Mouse (Mus musculus) forebrain, embryonic 12.5 days (tissue): Measurements from ENCODE around the gene Itpr2. TPM values are rescaled to one million over a fixed set of nuclear protein-coding genes. Genes with fewer than 3 reads are reported as not detected.
A peak's percentile ranks its signal among the peaks of the same experiment; 100 is the strongest.

Experiments
- ATAC-seq: fragments of 200-750 bp; cut with Nextera tagmentation; 2 replicates; pipeline ENCODE4 v1.8.0; 2017; ENCODE audit warnings: moderate TSS enrichment; ENCODE audit not compliant: low FRiP score
- H3K27ac ChIP-seq: fragments of 300-500 bp; sonication (generic); 2 replicates; pipeline ENCODE4 v1.5.1; 2016; ENCODE audit warnings: mild to moderate bottlenecking
- H3K27me3 ChIP-seq: fragments of 300-500 bp; sonication (generic); 2 replicates; pipeline ENCODE4 v1.6.1; 2016; ENCODE audit warnings: mild to moderate bottlenecking
- H3K36me3 ChIP-seq: fragments of 300-500 bp; sonication (generic); replicated peaks from 2 replicates; pipeline ENCODE4 v1.6.1; 2016; ENCODE audit warnings: mild to moderate bottlenecking
- H3K4me1 ChIP-seq: fragments of 300-500 bp; sonication (generic); 2 replicates; pipeline ENCODE4 v1.6.1; 2016
- H3K4me2 ChIP-seq: fragments of 300-500 bp; sonication (generic); 2 replicates; pipeline ENCODE4 v1.6.1; 2016; ENCODE audit warnings: mild to moderate bottlenecking, moderate library complexity
- H3K4me3 ChIP-seq: fragments of 300-500 bp; sonication (generic); replicated peaks from 2 replicates; pipeline ENCODE4 v1.5.1; 2016; ENCODE audit warnings: mild to moderate bottlenecking
- H3K9ac ChIP-seq: fragments of 300-500 bp; sonication (generic); 2 replicates; pipeline ENCODE4 v1.6.1; 2016; ENCODE audit warnings: mild to moderate bottlenecking
- H3K9me3 ChIP-seq: fragments of 300-500 bp; sonication (generic); 2 replicates; pipeline ENCODE4 v1.6.1; 2016
- WGBS: fragments of 180-500 bp; shearing (Covaris S2); methylation state at CpG from one replicate; pipeline ENCODE4 v1.1.7; 2016; 5-methylcytosine and 5-hydroxymethylcytosine counted together
- polyA plus RNA-seq: library from polyadenylated mRNA; unstranded; fragments of >200 nt; fragmentation: Nextera tagmentation; extraction: Ambion mirVana; gene quantifications from 2 replicates; pipeline ENCODE4 v1.2.1, GENCODE M21; 2016

The Itpr2 gene
- polyA plus RNA-seq, 1 experiment from 2014 or later: 3.4 TPM

DNA sequence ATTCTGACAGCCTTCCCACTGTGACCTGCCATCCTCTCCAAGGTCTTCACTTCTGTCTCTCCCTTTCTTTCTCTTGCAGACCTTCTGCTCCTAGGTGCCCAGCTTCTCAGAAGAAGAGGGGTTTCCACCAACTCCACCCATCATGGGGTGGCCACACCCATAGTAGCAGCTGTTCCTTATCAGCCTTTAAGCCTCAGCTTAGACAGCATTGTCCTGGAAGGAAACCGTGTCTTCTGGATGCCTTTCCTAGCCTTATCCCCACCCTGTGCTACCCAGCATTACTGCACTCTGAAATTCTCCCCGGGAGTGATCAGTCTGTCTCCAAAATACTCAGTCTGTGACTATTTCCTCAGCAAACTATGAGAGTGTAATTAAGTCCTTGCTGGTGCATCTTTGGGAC, 245.6 kb downstream of the Itpr2 start:
- H3K9ac ChIP-seq: no peak overlapping the region
- H3K27me3 ChIP-seq: no peaks in the 10 kb centered on the region
- H3K27ac ChIP-seq: no peak overlapping the region
- no peak overlapping the region for H3K4me2 ChIP-seq
- H3K4me1 ChIP-seq: no peaks in the 10 kb centered on the region
- no peak for ATAC-seq
- WGBS: 70% methylated on average over 2 of the region's 2 CpGs
- 0 out of 2 replicates have a peak, but pooled peaks cover 4% of the 10 kb centered on the region for H3K9me3 ChIP-seq
- H3K4me3 ChIP-seq: no peak overlapping the region
- H3K36me3 ChIP-seq: no peaks in the 10 kb centered on the region

DNA sequence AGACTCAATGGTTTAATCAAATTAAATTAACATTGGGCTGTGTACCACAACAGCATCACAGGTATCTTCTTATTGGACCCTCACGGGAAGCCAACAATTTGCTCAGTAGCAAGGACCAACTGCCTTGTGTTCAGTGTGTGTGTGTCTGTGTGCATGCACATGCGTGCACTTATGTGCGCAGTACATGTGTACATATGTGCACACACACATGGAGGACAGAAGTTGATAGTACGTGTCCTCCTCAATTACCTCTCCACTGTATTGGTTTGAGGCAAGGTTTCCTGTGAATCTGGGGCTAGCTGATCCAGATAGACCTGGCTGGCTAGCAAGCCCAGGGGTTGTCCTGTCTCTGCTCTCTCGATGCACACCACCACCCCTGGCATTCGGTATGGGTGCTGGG, 246.4 kb downstream of the Itpr2 start:
- 97% methylated on average over 6 of the region's 6 CpGs for WGBS
- H3K27me3 ChIP-seq: no peaks in the 10 kb centered on the region
- no peak for ATAC-seq
- 0 out of 2 replicates have a peak, but pooled peaks cover 4% of the 10 kb centered on the region for H3K9me3 ChIP-seq
- H3K4me3 ChIP-seq: no peak overlapping the region
- no peak overlapping the region for H3K27ac ChIP-seq
- no peaks in the 10 kb centered on the region for H3K4me1 ChIP-seq
- no peaks in the 10 kb centered on the region for H3K36me3 ChIP-seq
- no peak overlapping the region for H3K4me2 ChIP-seq
- H3K9ac ChIP-seq: no peak overlapping the region

DNA sequence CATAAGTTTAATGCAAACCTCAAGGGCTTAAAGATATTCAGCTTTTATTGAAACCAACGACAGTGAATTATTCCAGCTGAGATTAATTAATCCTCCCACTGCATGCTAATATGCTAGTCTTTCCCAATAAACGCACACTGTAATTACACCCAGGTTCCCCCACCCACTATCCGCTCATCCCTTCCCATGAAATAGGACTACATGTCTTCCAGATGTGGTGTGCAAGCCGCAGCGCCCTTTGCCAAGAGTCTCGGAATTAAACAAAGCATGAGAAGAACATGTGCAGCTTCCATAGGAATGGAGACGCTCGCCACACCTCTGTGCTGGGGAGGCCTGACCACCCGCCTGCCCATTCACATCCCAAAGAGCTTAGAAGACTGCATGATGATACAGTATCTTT, 247.1 kb downstream of the Itpr2 start:
- Histone ChIP-seq H3K36me3 (no peaks in the 10 kb centered on the region), H3K27me3 (no peaks in the 10 kb centered on the region), H3K4me2 (no peak overlapping the region), H3K4me1 (no peaks in the 10 kb centered on the region), H3K9ac (no peak overlapping the region), H3K9me3 (0 out of 2 replicates have a peak, but pooled peaks cover 4% of the 10 kb centered on the region), H3K4me3 (no peak overlapping the region), H3K27ac (no peak overlapping the region)
- 77% methylated on average over 9 of the region's 9 CpGs for WGBS
- no peak for ATAC-seq

DNA sequence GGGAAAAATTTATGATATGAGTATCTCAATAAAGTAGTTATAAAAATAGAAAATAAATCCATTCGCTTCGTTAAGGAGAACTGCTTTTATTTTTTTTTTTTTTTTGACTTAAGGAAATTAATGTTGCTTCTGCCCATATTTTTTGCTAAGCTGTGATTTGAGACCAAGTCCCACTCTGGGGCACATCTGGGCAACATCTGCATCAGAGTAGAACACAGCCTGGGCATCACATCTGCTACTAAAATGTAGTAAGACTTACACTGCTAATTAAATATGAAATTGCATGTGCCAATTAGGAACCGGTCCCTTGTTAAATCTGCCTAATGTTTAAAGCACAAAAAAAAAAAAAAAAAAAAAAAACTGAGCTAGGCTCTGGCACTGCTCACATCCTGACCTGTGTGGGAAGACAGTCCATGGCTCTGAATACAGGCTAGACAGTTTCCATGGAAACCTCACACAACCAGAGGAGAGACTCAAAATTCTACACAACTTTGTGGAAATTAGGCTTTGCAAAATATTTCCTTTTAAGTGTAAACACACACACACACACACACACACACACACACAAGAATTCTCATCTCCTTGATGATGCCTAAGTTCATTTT, 247.7 kb downstream of the Itpr2 start:
- 86% methylated on average over 3 of the region's 3 CpGs for WGBS
- ATAC-seq: 0 out of 2 replicates have a peak, but pooled peaks have one; percentile 36
- no peaks in the 10 kb centered on the region for H3K27me3 ChIP-seq
- H3K4me2 ChIP-seq: no peak overlapping the region
- 0 out of 2 replicates have a peak, but pooled peaks cover 4% of the 10 kb centered on the region for H3K9me3 ChIP-seq
- H3K4me3 ChIP-seq: no peak overlapping the region
- no peak overlapping the region for H3K27ac ChIP-seq
- H3K4me1 ChIP-seq: no peaks in the 10 kb centered on the region
- no peaks in the 10 kb centered on the region for H3K36me3 ChIP-seq
- no peak overlapping the region for H3K9ac ChIP-seq

DNA sequence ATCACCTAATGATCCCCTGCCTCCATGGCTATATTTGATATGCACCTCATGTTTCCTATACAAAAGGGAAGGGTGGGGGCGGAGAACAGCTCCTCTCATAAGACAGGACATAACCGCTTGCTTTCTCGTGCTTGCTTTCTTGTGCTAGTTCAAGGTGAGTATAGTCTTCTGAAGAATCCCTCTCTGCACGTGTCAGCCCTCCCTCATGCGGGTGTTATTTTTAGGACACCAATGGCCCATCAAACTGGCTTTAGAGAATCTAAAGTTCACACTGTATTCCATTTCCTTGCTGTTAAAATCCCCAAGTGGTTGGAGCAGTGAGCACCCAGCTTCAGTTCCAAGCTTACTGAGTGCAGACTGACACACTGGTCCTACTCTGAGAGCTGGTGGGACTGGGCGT, 252.9 kb downstream of the Itpr2 start:
- Histone ChIP-seq H3K4me1 (no peaks in the 10 kb centered on the region), H3K36me3 (no peaks in the 10 kb centered on the region), H3K9ac (no peak overlapping the region), H3K27ac (no peak overlapping the region), H3K4me3 (no peak overlapping the region), H3K9me3 (no peaks in the 10 kb centered on the region), H3K27me3 (no peaks in the 10 kb centered on the region), H3K4me2 (no peak overlapping the region)
- no peak for ATAC-seq
- 85% methylated on average over 6 of the region's 6 CpGs for WGBS

- ATAC-seq: no peak
- H3K27me3 ChIP-seq: no peaks in the 10 kb centered on the region
- 81% methylated on average over 2 of the region's 2 CpGs for WGBS
- H3K9me3 ChIP-seq: no peaks in the 10 kb centered on the region
- H3K9ac ChIP-seq: no peak overlapping the region
- H3K4me1 ChIP-seq: no peaks in the 10 kb centered on the region
- no peak overlapping the region for H3K4me2 ChIP-seq
- H3K4me3 ChIP-seq: no peak overlapping the region
- no peaks in the 10 kb centered on the region for H3K36me3 ChIP-seq
- no peak overlapping the region for H3K27ac ChIP-seq
Measured at GRCm38 (mm10) chr6:146248341-146248740, 253.7 kb downstream of the Itpr2 start.

DNA sequence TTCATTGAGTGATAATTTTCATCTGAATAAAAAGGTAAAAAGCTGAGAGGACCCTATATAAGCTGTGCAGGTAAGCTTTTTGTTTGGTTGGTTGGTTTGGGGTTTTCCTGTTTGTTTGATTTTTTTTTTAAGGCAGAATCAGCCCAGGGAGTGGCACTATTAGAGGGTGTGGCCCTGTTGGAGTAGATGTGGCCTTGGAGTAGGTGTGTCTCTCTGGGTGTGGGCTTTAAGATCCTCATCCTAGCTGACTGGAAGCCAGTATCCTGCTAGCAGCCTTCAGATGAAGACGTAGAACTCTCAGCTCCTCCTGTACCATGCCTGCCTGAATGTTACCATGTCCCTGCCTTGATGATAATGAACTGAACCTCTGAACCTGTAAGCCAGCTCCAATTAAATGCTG, 254.1 kb downstream of the Itpr2 start:
- Histone ChIP-seq H3K9ac (no peak overlapping the region), H3K27ac (no peak overlapping the region), H3K4me3 (no peak overlapping the region), H3K36me3 (no peaks in the 10 kb centered on the region), H3K4me2 (no peak overlapping the region), H3K27me3 (no peaks in the 10 kb centered on the region), H3K4me1 (no peaks in the 10 kb centered on the region), H3K9me3 (no peaks in the 10 kb centered on the region)
- WGBS: 88% methylated on average over 1 of the region's 1 CpGs
- ATAC-seq: no peak

DNA sequence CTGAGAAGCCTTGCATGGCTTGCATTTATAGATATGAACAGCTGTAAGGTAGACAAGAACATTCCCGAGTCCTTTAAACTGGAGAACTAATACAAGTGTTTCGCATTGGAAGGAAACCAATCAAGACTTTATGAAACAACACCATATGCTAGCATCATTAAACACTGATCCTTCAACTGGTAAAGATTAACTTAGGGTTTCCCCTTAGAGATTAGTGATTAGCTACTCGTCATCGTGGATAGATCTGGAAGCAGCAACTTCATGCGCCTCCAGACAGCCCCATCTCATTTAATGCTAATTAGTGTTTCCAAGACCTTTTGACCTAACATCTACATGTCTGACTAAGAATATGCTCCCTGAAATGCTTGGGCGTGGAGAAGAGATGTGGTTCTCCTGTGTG, 255.7 kb downstream of the Itpr2 start:
- Histone ChIP-seq H3K4me1 (no peaks in the 10 kb centered on the region), H3K36me3 (no peaks in the 10 kb centered on the region), H3K9ac (no peak overlapping the region), H3K27ac (no peak overlapping the region), H3K4me2 (no peak overlapping the region), H3K9me3 (no peaks in the 10 kb centered on the region), H3K27me3 (no peaks in the 10 kb centered on the region), H3K4me3 (no peak overlapping the region)
- ATAC-seq: no peak
- WGBS: 91% methylated on average over 6 of the region's 6 CpGs

DNA sequence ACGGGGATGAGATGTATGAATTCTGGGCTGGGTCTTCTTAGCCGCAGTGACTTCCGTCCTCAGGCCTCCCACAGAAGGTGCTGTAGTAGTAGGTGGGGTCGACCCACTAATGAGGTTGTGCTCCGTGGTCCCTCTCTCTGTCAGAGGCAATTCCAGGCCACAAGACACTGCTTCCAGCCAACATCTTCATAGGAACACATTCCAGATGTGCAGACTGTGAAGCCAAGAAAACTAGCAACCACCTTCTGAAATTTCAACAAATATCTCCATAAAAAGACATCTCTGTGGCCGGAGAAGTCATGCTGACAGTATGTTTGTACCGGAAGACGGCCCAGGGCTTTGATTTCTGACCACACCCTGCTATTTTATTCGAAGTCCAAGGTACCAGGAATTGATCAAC, 256.1 kb downstream of the Itpr2 start:
- no peaks in the 10 kb centered on the region for H3K27me3 ChIP-seq
- H3K9me3 ChIP-seq: no peaks in the 10 kb centered on the region
- H3K4me3 ChIP-seq: no peak overlapping the region
- no peaks in the 10 kb centered on the region for H3K4me1 ChIP-seq
- no peak overlapping the region for H3K27ac ChIP-seq
- no peak for ATAC-seq
- no peak overlapping the region for H3K4me2 ChIP-seq
- no peaks in the 10 kb centered on the region for H3K36me3 ChIP-seq
- WGBS: 92% methylated on average over 9 of the region's 9 CpGs
- no peak overlapping the region for H3K9ac ChIP-seq

DNA sequence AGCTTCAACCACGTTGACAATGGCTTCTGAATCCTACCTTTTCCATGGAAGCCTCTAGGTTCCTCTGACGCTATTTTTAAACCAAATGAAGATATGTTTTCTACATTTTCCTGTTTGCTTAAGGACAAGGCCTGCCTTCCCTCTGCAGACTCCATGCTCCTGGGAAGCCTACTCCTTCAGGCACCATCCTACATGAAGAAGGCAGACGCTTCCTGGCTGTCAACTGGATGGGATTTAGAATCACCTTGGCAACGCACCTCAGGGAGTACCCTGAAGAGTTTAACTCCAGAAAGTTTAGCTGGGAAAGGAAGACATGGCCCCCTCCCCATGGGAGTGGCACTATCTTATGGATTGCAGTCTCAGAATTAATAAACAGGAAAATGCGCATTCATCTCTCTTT, 259.0 kb downstream of the Itpr2 start:
- Histone ChIP-seq H3K27me3 (no peaks in the 10 kb centered on the region), H3K36me3 (no peaks in the 10 kb centered on the region), H3K4me3 (no peak overlapping the region), H3K9ac (no peak overlapping the region), H3K4me2 (no peak overlapping the region), H3K4me1 (no peaks in the 10 kb centered on the region), H3K27ac (no peak overlapping the region), H3K9me3 (no peaks in the 10 kb centered on the region)
- ATAC-seq: no peak
- WGBS: 74% methylated on average over 5 of the region's 5 CpGs

DNA sequence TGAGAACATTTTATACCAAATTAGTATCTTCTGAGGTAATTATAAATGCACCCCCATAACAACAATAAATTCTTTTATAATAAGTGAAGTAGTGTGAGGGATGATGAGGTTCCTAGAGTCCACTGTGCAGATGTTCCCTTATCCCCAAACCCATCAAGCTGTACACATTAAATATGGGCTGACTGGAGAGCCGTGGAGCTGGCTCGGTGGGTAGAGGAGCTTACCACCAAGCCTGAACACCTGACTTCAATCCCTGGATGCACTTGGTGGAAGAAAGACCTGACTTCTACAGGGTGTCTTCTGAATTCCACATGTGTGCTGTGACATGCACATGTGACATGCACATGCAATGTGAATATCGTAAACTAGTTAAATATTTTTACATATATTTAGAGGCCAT, 260.7 kb downstream of the Itpr2 start:
- no peak for ATAC-seq

DNA sequence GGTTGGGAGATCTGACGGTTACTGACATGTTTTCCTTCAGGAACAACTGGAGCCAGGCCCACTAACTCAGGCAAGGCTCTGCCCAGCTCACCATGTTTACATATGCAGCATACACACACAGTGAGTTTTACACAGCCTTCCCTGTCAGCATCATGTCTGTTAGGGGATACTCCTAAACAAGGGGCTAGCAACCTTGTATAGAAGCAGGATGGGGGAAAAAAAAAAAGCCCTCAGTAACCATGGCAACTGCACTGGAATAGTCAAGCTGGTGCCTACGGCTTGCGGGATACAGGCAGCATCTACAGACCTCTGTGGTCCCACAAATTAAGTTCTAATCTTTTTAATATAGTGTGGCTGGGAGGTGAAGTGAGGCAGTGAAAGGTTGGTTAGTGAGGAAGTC, 266.9 kb downstream of the Itpr2 start:
- H3K27ac ChIP-seq: no peak overlapping the region
- H3K4me1 ChIP-seq: peaks cover 5% of the 10 kb centered on the region
- no peak overlapping the region for H3K4me2 ChIP-seq
- H3K4me3 ChIP-seq: no peak overlapping the region
- H3K9me3 ChIP-seq: no peaks in the 10 kb centered on the region
- no peaks in the 10 kb centered on the region for H3K36me3 ChIP-seq
- WGBS: 54% methylated on average over 3 of the region's 3 CpGs
- ATAC-seq: no peak
- no peaks in the 10 kb centered on the region for H3K27me3 ChIP-seq
- no peak overlapping the region for H3K9ac ChIP-seq

More for the DNA sequence above, 260.7 kb downstream of the Itpr2 start:
- no peak overlapping the region for H3K27ac ChIP-seq
- H3K36me3 ChIP-seq: no peaks in the 10 kb centered on the region
- H3K4me2 ChIP-seq: no peak overlapping the region
- H3K4me3 ChIP-seq: no peak overlapping the region
- no peak overlapping the region for H3K9ac ChIP-seq
- H3K9me3 ChIP-seq: no peaks in the 10 kb centered on the region
- 96% methylated on average over 3 of the region's 3 CpGs for WGBS
- no peaks in the 10 kb centered on the region for H3K27me3 ChIP-seq
- no peaks in the 10 kb centered on the region for H3K4me1 ChIP-seq

DNA sequence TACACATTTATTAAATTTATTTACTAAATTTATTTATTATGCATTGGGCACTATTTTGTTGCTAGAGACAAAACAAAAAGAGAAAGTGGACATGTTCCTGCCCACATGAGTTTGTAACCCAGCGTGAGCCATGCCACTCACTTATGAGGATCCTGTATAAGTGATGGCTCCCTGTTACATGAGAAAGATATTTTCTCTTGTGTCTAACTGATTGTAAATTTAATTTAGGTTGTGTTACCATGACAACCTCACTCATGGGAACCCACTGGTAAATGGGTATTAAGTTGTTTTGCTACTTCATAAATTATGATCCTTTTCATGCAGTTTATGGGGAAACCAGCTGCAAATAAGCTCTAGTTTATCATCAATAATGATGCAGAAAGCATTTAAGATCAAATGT, 267.6 kb downstream of the Itpr2 start:
- Histone ChIP-seq H3K27ac (no peak overlapping the region), H3K36me3 (no peaks in the 10 kb centered on the region), H3K9ac (no peak overlapping the region), H3K27me3 (no peaks in the 10 kb centered on the region), H3K4me1 (peaks cover 5% of the 10 kb centered on the region), H3K4me3 (no peak overlapping the region), H3K9me3 (no peaks in the 10 kb centered on the region), H3K4me2 (no peak overlapping the region)
- no peak for ATAC-seq
- WGBS: 86% methylated on average over 1 of the region's 1 CpGs
